ENCODE assay signal across 8 mouse cellular contexts in the genomic region with DNA sequence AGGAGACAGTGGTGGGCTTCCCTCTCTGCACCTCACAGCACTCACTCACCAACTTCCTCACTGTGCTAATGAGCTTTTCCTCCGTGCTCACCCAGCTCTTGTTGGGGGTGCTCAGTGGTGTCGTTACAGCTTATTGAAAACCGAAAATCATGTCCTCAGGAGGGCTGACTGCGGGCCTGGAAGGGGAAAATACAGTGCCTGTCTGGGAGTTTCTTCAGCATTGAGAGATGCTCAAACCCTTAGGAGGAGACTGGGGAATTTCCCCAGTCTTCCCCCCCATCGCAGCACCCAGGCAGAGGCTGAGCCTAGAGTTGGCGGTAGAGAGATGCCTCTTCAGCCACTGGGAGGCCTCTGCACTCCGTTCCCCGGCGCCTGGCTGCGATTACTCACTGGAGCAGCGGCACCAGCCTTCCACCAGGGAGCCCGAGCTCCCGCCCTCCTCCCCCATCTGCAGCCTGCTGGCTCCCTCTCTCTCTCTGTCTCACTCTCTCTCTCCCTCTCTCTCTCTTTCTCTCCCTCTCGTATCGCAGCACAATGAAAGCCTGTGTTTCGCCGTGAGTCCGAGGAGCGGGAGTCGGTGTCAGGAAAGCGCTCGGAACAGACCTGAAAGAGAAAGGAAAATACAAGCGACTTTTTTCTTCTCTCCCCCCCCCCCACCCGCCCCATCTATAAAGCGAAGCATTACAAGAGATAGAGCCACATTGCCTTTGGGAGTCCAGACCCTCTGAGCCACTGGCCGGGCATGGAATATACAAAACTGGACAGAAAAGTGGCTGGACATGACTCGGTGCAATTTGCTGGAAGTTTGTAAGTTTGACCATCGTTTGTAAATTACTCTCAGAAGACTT. TPM values are rescaled to one million over a fixed set of nuclear protein-coding genes. Genes with fewer than 3 reads are reported as not detected.
DNase-seq lines count a peak whose midpoint lies in the region; ATAC-seq and TF ChIP-seq lines count a peak whose summit lies in the region.

No protein-coding gene starts in this region.

- peak overlapping the region; percentile 68 for H3K9ac ChIP-seq in lung, postnatal 0 days (replicated peaks; ENCODE audit: low read depth)

- TF ChIP-seq EP300 in lung, postnatal 0 days (IDR thresholded peaks at IDR 0.05), result no peak

- TF ChIP-seq CTCF in lung, postnatal 0 days (IDR thresholded peaks at IDR 0.05), result peak; percentile 91

- peak overlapping the region; percentile 64 for H3K4me3 ChIP-seq in hindbrain, embryonic 10.5 days
- peak overlapping the region; percentile 65 for H3K4me3 ChIP-seq in lung, postnatal 0 days (ENCODE audit: low read depth, low read length)

- peaks cover 9% of the 10 kb centered on the region for H3K27me3 ChIP-seq in hindbrain, embryonic 10.5 days (ENCODE audit: insufficient read depth, poor library complexity, severe bottlenecking)
- H3K27me3 ChIP-seq in lung, postnatal 0 days (replicated peaks; ENCODE audit: insufficient read depth, low read length), result no peaks in the 10 kb centered on the region

- no peaks in the 10 kb centered on the region for H3K9me3 ChIP-seq in hindbrain, embryonic 10.5 days
- H3K9me3 ChIP-seq in lung, postnatal 0 days (ENCODE audit: low read length), result no peaks in the 10 kb centered on the region

- WGBS in hindbrain, embryonic 10.5 days, result under 1% methylated on average over 28 of the region's 28 CpGs
- under 1% methylated on average over 27 of the region's 28 CpGs for WGBS in lung, postnatal 0 days

- H3K4me2 ChIP-seq in lung, postnatal 0 days (replicated peaks; ENCODE audit: low read depth, low read length), result peak overlapping the region; percentile 75

- no peaks in the 10 kb centered on the region for H3K36me3 ChIP-seq in hindbrain, embryonic 10.5 days
- no peaks in the 10 kb centered on the region for H3K36me3 ChIP-seq in lung, postnatal 0 days (ENCODE audit: insufficient read depth, low read length)

- peak; percentile 96 for DNase-seq in Muller cell, postnatal 12 days (ENCODE audit: inconsistent ontology term)
- peak; percentile 89 for DNase-seq in cerebellum, adult 9-10 months
- peak; percentile 90 for DNase-seq in hindbrain, embryonic 10.5 days (ENCODE audit: low spot score)
- DNase-seq in layer of hippocampus, postnatal 10 days (ENCODE audit: low spot score in 2 of 2), result peak; percentile 85 to 90
- peak; percentile 97 for DNase-seq in lung, postnatal 0 days (ENCODE audit: low spot score)
- peak; percentile 76 for DNase-seq in ovary, postnatal 10 days (ENCODE audit: low spot score)
- DNase-seq in thymus, postnatal 0 days (ENCODE audit: low spot score), result peak; percentile 88

- peaks cover 44% of the 10 kb centered on the region for H3K4me1 ChIP-seq in hindbrain, embryonic 10.5 days (replicated peaks)
- H3K4me1 ChIP-seq in lung, postnatal 0 days (ENCODE audit: insufficient read depth, low read depth, low read length), result peaks cover 29% of the 10 kb centered on the region

- H3K27ac ChIP-seq in hindbrain, embryonic 10.5 days, result peak overlapping the region; percentile 90
- peak overlapping the region; percentile 79 for H3K27ac ChIP-seq in lung, postnatal 0 days (ENCODE audit: low read length)

- ATAC-seq in frontal cortex, adult (ENCODE audit: low TSS enrichment), result peak; percentile 98
- peak; percentile 96 for ATAC-seq in lung, postnatal 0 days

RNA-seq across cellular contexts. Expression of gene Maml2, which starts 1.3 kb away (rescaled TPM):
- polyA plus RNA-seq in hindbrain, embryonic 10.5 days (2016; fragmentation: Nextera tagmentation; extraction: Ambion mirVana), result 10.0 and 10.2 TPM in 2 replicates
- total RNA-seq in layer of hippocampus, postnatal 10 days (2021), result 10 to 100 TPM; 11.2 to 13.0 TPM
- polyA plus RNA-seq in lung, postnatal 0 days (2015; fragmentation: Nextera tagmentation; extraction: Ambion mirVana), result 15.1 and 15.9 TPM in 2 replicates
- 6.4 and 7.8 TPM in 2 replicates for polyA plus RNA-seq in thymus, postnatal 0 days (2015; fragmentation: Nextera tagmentation; extraction: Ambion mirVana)

RNA-seq across cellular contexts. Expression of gene Ccdc82, which starts 49.7 kb away (rescaled TPM):
- 7.7 and 8.8 TPM in 2 replicates for polyA plus RNA-seq in hindbrain, embryonic 10.5 days (2016; fragmentation: Nextera tagmentation; extraction: Ambion mirVana)
- 10 to 100 TPM; 12.0 to 12.9 TPM for total RNA-seq in layer of hippocampus, postnatal 10 days (2021)
- polyA plus RNA-seq in lung, postnatal 0 days (2015; fragmentation: Nextera tagmentation; extraction: Ambion mirVana), result 7.4 and 9.3 TPM in 2 replicates
- polyA plus RNA-seq in thymus, postnatal 0 days (2015; fragmentation: Nextera tagmentation; extraction: Ambion mirVana), result 12.7 and 13.4 TPM in 2 replicates

RNA-seq across cellular contexts. Expression of gene Jrkl, which starts 50.9 kb away (rescaled TPM):
- polyA plus RNA-seq in hindbrain, embryonic 10.5 days (2016; fragmentation: Nextera tagmentation; extraction: Ambion mirVana), result 6.5 and 7.1 TPM in 2 replicates
- 10 to 100 TPM; 11.0 to 11.8 TPM for total RNA-seq in layer of hippocampus, postnatal 10 days (2021)
- 7.8 and 9.2 TPM in 2 replicates for polyA plus RNA-seq in lung, postnatal 0 days (2015; fragmentation: Nextera tagmentation; extraction: Ambion mirVana)
- polyA plus RNA-seq in thymus, postnatal 0 days (2015; fragmentation: Nextera tagmentation; extraction: Ambion mirVana), result 7.8 and 9.4 TPM in 2 replicates

Comparison
In these comparisons a context has a peak if more than half of its experiments do, and no peak if none do; other contexts are left out.
1. Peak in every context shown above with its lines: DNase-seq, ATAC-seq, H3K4me3 ChIP-seq and H3K27ac ChIP-seq.